Comparison of ENCODE assay signal across 18 mouse cellular contexts in the genomic region with DNA sequence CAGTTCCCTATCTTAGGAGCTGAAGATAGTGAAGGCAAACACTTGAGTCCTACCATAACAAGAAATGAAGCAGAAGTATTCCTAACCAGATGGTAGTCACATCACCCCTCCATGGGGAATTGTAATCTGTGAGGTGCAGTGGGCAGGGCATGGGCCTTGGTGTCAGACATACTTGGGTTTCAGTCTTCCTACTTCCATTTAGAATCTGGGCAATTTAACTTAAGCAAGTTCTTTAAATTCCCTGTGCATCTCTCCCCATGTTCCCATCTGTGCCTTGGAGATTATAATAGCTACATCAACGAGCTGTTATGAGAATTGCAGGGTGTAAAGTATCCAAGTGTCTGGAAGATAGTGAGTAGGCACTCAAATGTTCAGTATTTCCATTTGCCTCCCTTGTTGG.
DNase-seq lines count a peak whose midpoint lies in the region.
"Had no signal": no experiment of that assay in that cellular context is flagged by ENCODE, and none has a peak within 500 bp of the region (broad histone marks: within the 10 kb centered on the region; RNA-seq: fewer than 3 reads in every experiment).

No protein-coding gene starts in this region.

- DNase-seq in brain, adult 2 months (ENCODE audit: low read depth, low spot score): peak; percentile 88
- peak; percentile 59 to 82 for DNase-seq in frontal cortex, postnatal 36 days (ENCODE audit: low spot score in 2 of 2)
- peak; percentile 6 to 23 for DNase-seq in layer of hippocampus, postnatal 36 days
- peak; percentile 57 for DNase-seq in right cerebral cortex, adult 18-20 months
- DNase-seq in MN1 (ENCODE audit: low spot score): no peak
- DNase-seq in cerebellum, postnatal 14 days: no peak
- no peak for DNase-seq in thymus, postnatal 14 days
- DNase-seq in retina, postnatal 1 day: no peak
- DNase-seq: cerebellum, adult 9-10 months; embryo, embryonic 11 days; gastrocnemius, adult 2 months; heart, adult 11 months; heart, postnatal 36 days; kidney, adult 18-20 months; kidney, postnatal 25 days; liver, embryonic 13.5 days; midbrain, embryonic 14.5 days; thymus, adult 18-20 months had no signal

Comparison
In these comparisons a context has a peak if more than half of its experiments do, and no peak if none do; other contexts are left out.
1. DNase-seq: peak in brain, adult 2 months (single experiment), frontal cortex, postnatal 36 days (2 of 2), layer of hippocampus, postnatal 36 days (2 of 2) and right cerebral cortex, adult 18-20 months (single experiment); none in MN1 (single experiment), cerebellum, postnatal 14 days (0 of 2), thymus, postnatal 14 days (single experiment) and retina, postnatal 1 day (single experiment).